Mouse (Mus musculus) MEL (cell line): ENCODE measurements around the gene E330009J07Rik.

ENCODE experiments used
- CHD2 ChIP-seq: IDR thresholded peaks from 2 replicates; pipeline ENCODE4 v1.6.1; 2011; ENCODE audit warnings: low read length, improper control_type of control experiment
- CTCF ChIP-seq, 3 experiments: IDR thresholded peaks in 2 of 3; conservative IDR thresholded peaks in 1 of 3; 2 replicates each; pipeline ENCODE4 v1.5.1; 2011 to 2012; ENCODE audit warnings: low read length in 3 of 3, low read depth in 2 of 3, mild to moderate bottlenecking in 2 of 3, improper control_type of control experiment in 1 of 3, inconsistent platforms in 1 of 3, mixed read lengths in 1 of 3, moderate library complexity in 1 of 3; ENCODE audit not compliant: control insufficient read depth in 1 of 3, insufficient read depth in 1 of 3, poor library complexity in 1 of 3, severe bottlenecking in 1 of 3
- EP300 ChIP-seq, 2 experiments: IDR thresholded peaks; 2 replicates each; pipeline ENCODE4 v1.6.1; 2011; ENCODE audit warnings: improper control_type of control experiment in 2 of 2, low read length in 2 of 2, low read depth in 1 of 2, mild to moderate bottlenecking in 1 of 2
- MAZ ChIP-seq: IDR thresholded peaks from 2 replicates; pipeline ENCODE4 v1.6.1; 2012; ENCODE audit warnings: low read depth, mild to moderate bottlenecking, inconsistent platforms, low read length, improper control_type of control experiment
- MEF2A ChIP-seq: IDR thresholded peaks from 2 replicates; pipeline ENCODE4 v1.6.1; 2014; ENCODE audit warnings: low read depth, mild to moderate bottlenecking, inconsistent platforms, low read length, improper control_type of control experiment; ENCODE audit not compliant: poor library complexity, insufficient replicate concordance, severe bottlenecking; ENCODE audit errors: extremely low read depth
- MYB ChIP-seq: IDR thresholded peaks from 2 replicates; pipeline ENCODE4 v1.6.1; 2011; ENCODE audit warnings: mild to moderate bottlenecking, low read depth, low read length, improper control_type of control experiment
- NELFE ChIP-seq: IDR thresholded peaks from 2 replicates; pipeline ENCODE4 v1.6.1; 2011; ENCODE audit warnings: low read depth, low read length, improper control_type of control experiment
- POLR2A ChIP-seq, 2 experiments: IDR thresholded peaks; 2 replicates each; pipeline ENCODE4 v1.6.1; 2011 to 2012; ENCODE audit warnings: low read length in 2 of 2, mild to moderate bottlenecking in 2 of 2, control low read depth in 1 of 2, improper control_type of control experiment in 1 of 2, low read depth in 1 of 2, moderate library complexity in 1 of 2; ENCODE audit not compliant: control insufficient read depth in 1 of 2, insufficient read depth in 1 of 2, poor library complexity in 1 of 2
- TCF12 ChIP-seq: IDR thresholded peaks from 2 replicates; pipeline ENCODE4 v1.6.1; 2014; ENCODE audit warnings: low read depth, mild to moderate bottlenecking, inconsistent platforms, low read length, improper control_type of control experiment, moderate library complexity
- USF1 ChIP-seq: IDR thresholded peaks from 2 replicates; pipeline ENCODE4 v1.6.1; 2014; ENCODE audit warnings: low read depth, mild to moderate bottlenecking, inconsistent platforms, low read length, improper control_type of control experiment, moderate library complexity
- ZC3H11A ChIP-seq: IDR thresholded peaks from 2 replicates; pipeline ENCODE4 v1.6.1; 2012; ENCODE audit warnings: low read depth, mild to moderate bottlenecking, inconsistent platforms, low read length, improper control_type of control experiment
- ZNF384 ChIP-seq: IDR thresholded peaks from 2 replicates; pipeline ENCODE4 v1.6.1; 2012; ENCODE audit warnings: low read depth, mild to moderate bottlenecking, inconsistent platforms, low read length, improper control_type of control experiment

- TF ChIP-seq POLR2A (IDR thresholded peaks at IDR 0.05; ENCODE audit: control insufficient read depth in 1 of 2, insufficient read depth in 1 of 2, low read depth in 1 of 2, low read length in 2 of 2, poor library complexity in 1 of 2), result no peak
- no peak for TF ChIP-seq ZNF384
- no peak for TF ChIP-seq MAZ
- no peak for TF ChIP-seq CHD2
- TF ChIP-seq MYB, result no peak
- TF ChIP-seq NELFE, result no peak
- no peak for TF ChIP-seq TCF12
- no peak for TF ChIP-seq ZC3H11A
- no peak for TF ChIP-seq EP300 (IDR thresholded peaks at IDR 0.05; ENCODE audit: low read depth in 1 of 2, low read length in 2 of 2)
- TF ChIP-seq MEF2A, result no peak
- TF ChIP-seq CTCF (IDR thresholded peaks at IDR 0.05 in 2 of 3, conservative IDR thresholded peaks at IDR 0.05 in 1 of 3; ENCODE audit: control insufficient read depth in 1 of 3, insufficient read depth in 1 of 3, low read depth in 2 of 3, low read length in 3 of 3, poor library complexity in 1 of 3, severe bottlenecking in 1 of 3), result no peak
- no peak for TF ChIP-seq USF1
Observed at GRCm38 (mm10) chr6:40441276-40441675, 5.3 kb upstream of the E330009J07Rik start.
